Mouse (Mus musculus) testis, adult 2 months (tissue): ENCODE results near the gene Slc25a11. TPM values are rescaled to one million over a fixed set of nuclear protein-coding genes. Genes with fewer than 3 reads are reported as not detected.

Experiments used
- H3K27ac ChIP-seq: fragments of 200-500 bp; 2 replicates; pipeline ENCODE4 v1.5.1; 2012; ENCODE audit warnings: low read depth, low read length; ENCODE audit not compliant: control insufficient read depth, insufficient read depth
- H3K27me3 ChIP-seq: fragments of 200-500 bp; 2 replicates; pipeline ENCODE4 v1.6.1; 2012; ENCODE audit warnings: mild to moderate bottlenecking, low read length, moderate library complexity; ENCODE audit not compliant: control insufficient read depth, insufficient read depth
- H3K36me3 ChIP-seq: fragments of 200-500 bp; 2 replicates; pipeline ENCODE4 v1.6.1; 2012; ENCODE audit warnings: mild to moderate bottlenecking, low read length; ENCODE audit not compliant: control insufficient read depth, insufficient read depth
- H3K4me1 ChIP-seq: fragments of 200-500 bp; 2 replicates; pipeline ENCODE4 v1.6.1; 2012; ENCODE audit warnings: low read length; ENCODE audit not compliant: control insufficient read depth, insufficient read depth
- H3K4me3 ChIP-seq: fragments of 200-500 bp; 2 replicates; pipeline ENCODE4 v1.5.1; 2012; ENCODE audit warnings: low read depth, mild to moderate bottlenecking, low read length, moderate library complexity, mixed read lengths; ENCODE audit not compliant: control insufficient read depth
- CTCF ChIP-seq: fragments of 200-500 bp; IDR thresholded peaks from 2 replicates; pipeline ENCODE4 v1.5.1; 2012; ENCODE audit warnings: low read depth, mild to moderate bottlenecking, inconsistent platforms, low read length, moderate library complexity; ENCODE audit not compliant: control insufficient read depth, insufficient read depth, insufficient replicate concordance
- POLR2A ChIP-seq: fragments of 200-500 bp; IDR thresholded peaks from 2 replicates; pipeline ENCODE4 v1.6.1; 2012; ENCODE audit warnings: low read depth, mild to moderate bottlenecking, inconsistent platforms, low read length, moderate library complexity; ENCODE audit not compliant: control insufficient read depth
- polyA plus RNA-seq: library from polyadenylated mRNA; depleted of rRNA; stranded (reverse); fragments of >200 nt; gene quantifications from 2 replicates; pipeline ENCODE4 v1.2.3, GENCODE M21; 2012

The Slc25a11 gene
- polyA plus RNA-seq, 1 experiment: 27.2 TPM

DNA sequence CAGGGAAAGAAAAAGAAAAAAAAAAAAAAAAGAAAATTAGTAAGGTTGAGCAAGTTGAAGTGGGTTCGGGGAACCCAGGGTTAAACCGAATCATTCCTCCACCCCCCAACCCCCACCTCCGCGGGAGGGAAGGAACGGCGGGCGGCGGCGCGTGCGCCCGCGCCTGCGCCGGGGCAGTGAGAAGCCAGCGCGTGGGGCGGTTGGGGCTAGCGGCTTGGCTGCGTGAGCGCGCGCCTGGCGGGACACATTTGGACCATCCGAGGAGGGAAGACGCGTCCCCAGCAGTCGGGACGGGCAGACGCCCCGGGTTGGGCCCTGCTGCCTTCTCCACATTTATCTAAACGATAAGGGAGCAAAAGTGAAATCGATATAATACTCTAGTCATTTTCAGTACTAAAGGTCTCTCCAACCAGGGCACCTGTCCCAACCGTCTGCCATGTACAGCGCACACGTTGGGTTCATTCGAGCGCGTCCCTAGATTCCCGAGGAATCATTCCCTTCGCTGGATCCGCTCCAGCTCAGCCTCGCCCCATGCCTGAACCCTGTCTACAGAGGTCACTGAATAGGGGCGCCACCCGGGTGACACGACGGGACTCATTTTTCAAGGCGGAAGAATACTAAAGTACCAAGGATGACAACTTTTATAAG lies 7.8 kb upstream of the Slc25a11 start:
- peak overlapping the region; percentile 95 for H3K27ac ChIP-seq
- no peaks in the 10 kb centered on the region; the same call in 1 of the 2 replicates for H3K36me3 ChIP-seq
- peak overlapping the region; percentile 80 for H3K4me3 ChIP-seq
- H3K4me1 ChIP-seq: peaks cover 23% of the 10 kb centered on the region
- TF ChIP-seq CTCF (no peak), POLR2A (peak; percentile 58; the same call in 1 of the 2 replicates)
- no peaks in the 10 kb centered on the region for H3K27me3 ChIP-seq

GRCm38 (mm10) chr11:70654198-70654922 lies 7.1 kb upstream of the Slc25a11 start, which contains the start of gene Pfn1:
TSS of gene Pfn1 (minus strand) at chr11:70654644.
- Histone ChIP-seq H3K27me3 (no peaks in the 10 kb centered on the region), H3K4me3 (peak within 1 kb of the TSS; percentile 100), H3K4me1 (peaks cover 23% of the 10 kb centered on the region), H3K36me3 (no peaks in the 10 kb centered on the region; the same call in 1 of the 2 replicates), H3K27ac (peak within 1 kb of the TSS; percentile 100)
- TF ChIP-seq CTCF (no peak), POLR2A (peak; percentile 80)

DNA sequence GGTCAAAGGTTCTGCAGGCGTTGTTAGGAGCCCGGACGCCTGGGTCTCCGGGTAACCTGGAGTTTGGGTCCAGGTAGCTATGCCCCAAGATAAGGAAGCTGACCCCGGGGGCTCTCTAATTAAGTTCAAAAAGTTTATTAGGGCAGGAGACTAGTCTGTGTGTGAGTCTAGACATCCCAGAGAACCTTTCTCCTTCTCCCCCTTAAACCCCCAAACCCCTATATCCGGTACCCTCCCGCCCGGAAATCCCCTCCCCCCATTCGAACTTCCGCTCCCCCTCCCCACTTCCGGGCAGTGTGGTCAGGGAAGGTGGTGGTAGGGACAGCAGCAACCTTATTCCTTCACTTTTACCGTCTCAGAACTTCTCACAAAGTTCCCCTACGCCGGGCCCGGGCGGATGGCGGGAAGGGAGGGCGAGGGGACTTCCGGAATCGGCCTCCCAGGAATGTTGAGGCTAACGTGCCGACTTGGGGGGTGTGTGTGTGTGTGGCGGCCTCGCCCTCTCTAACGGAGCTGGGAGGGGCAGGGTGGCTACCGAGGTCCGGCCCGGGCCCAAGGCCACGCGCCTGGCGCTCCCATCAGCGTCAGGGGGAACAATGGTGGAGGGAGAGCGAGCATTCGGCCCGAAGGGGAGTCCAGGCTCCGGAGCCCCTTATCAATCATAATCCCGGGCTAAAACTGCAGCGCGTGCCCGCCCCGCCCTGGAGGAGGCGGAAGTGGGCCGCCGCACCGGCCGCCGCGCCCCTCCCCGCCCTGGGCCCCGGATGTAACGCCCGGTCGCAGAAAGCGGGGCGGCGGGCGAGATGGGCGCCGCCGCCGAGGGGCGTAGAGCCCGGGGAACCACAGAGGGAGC lies 6.3 kb upstream of the Slc25a11 start:
- TF ChIP-seq CTCF (no peak), POLR2A (no peak; the same call in 1 of the 2 replicates)
- H3K36me3 ChIP-seq: no peaks in the 10 kb centered on the region; the same call in 1 of the 2 replicates
- peak overlapping the region; percentile 100 for H3K27ac ChIP-seq
- H3K4me3 ChIP-seq: peak overlapping the region; percentile 100
- H3K27me3 ChIP-seq: no peaks in the 10 kb centered on the region
- H3K4me1 ChIP-seq: peaks cover 23% of the 10 kb centered on the region

- Histone ChIP-seq H3K4me1 (peaks cover 23% of the 10 kb centered on the region), H3K36me3 (no peaks in the 10 kb centered on the region; the same call in 1 of the 2 replicates), H3K27ac (peak overlapping the region; percentile 58), H3K4me3 (peak overlapping the region; percentile 100), H3K27me3 (no peaks in the 10 kb centered on the region)
- TF ChIP-seq POLR2A (no peak), CTCF (no peak)
Observed at GRCm38 (mm10) chr11:70652884-70653344, 5.6 kb upstream of the Slc25a11 start.

GRCm38 (mm10) chr11:70652029-70652883 lies 5.0 kb upstream of the Slc25a11 start:
- no peak for TF ChIP-seq POLR2A
- H3K4me3 ChIP-seq: peak overlapping the region; percentile 100
- no peaks in the 10 kb centered on the region; the same call in 1 of the 2 replicates for H3K36me3 ChIP-seq
- no peaks in the 10 kb centered on the region for H3K27me3 ChIP-seq
- H3K4me1 ChIP-seq: peaks cover 24% of the 10 kb centered on the region
- H3K27ac ChIP-seq: no peak overlapping the region; the same call in 1 of the 2 replicates

DNA sequence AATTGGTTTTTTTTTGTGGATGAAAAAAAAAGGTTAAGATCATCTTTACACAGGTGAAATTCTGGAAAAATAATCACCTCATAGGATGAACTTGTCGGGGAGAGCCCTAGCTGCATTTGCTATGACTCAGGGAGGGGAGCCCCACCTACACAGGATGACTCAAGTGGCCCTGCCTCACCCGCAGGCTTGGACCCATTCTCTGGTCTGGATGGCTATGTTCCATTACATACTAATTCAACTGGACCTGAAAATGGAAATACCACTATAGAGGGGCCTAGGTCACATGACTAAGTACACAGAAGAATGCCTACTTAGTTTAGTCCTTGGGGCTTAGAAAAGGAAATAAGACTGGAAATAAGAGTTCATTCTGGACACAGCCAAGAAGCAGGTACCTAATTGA lies 4.1 kb upstream of the Slc25a11 start:
- TF ChIP-seq POLR2A (no peak), CTCF (no peak)
- H3K27ac ChIP-seq: no peak overlapping the region
- no peaks in the 10 kb centered on the region for H3K27me3 ChIP-seq
- no peak overlapping the region for H3K4me3 ChIP-seq
- no peaks in the 10 kb centered on the region; the same call in 1 of the 2 replicates for H3K36me3 ChIP-seq
- H3K4me1 ChIP-seq: peaks cover 19% of the 10 kb centered on the region
